Mouse (Mus musculus): ENCODE measurements at regions not wholly inside any gene's neighbourhood (a gene's known extent, or its start where the extent isn't known, plus 50 kb on each side); places are given as distances from the start of the nearest gene placed in this dataset.

DNA sequence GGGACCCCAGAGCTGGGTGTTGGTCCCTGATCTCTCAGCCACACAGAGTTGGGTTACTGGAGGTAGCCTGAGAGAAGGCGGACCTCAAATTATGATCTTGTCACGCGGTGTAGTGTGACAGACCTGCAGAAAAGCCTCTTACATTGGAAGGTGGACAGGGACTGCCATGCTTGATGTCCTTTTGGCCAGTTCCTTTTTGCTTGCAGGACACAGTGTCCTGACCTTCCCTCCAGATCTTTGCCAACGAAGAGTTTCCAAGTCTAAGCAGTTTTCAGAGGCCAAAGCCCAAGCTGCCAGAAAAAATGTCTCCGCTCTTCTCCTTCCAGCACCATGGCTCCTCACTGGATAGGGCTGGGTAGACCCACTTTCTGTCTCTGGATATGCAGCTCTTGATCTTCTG is 248.6 kb downstream of the Foxo1 start:
- no peak for TF ChIP-seq EP300 (IDR thresholded peaks at IDR 0.05; ENCODE audit: insufficient read depth, low read depth, low read length)
- no peak for TF ChIP-seq CTCF (IDR thresholded peaks at IDR 0.05)
- TF ChIP-seq POLR2A (IDR thresholded peaks at IDR 0.05; ENCODE audit: insufficient read depth, low read depth, low read length): no peak
- no peaks in the 10 kb centered on the region; the same call in 1 of the 2 replicates for H3K4me1 ChIP-seq (ENCODE audit: control insufficient read depth, insufficient read depth, low read length)
- DNase-seq: no peak
- 87% methylated on average over 5 of the region's 5 CpGs for WGBS
- H3K9ac ChIP-seq (ENCODE audit: low read depth, low read length): no peak overlapping the region
- H3K79me2 ChIP-seq (replicated peaks; ENCODE audit: control insufficient read depth, insufficient read depth, low read length): no peaks in the 10 kb centered on the region
- no peaks in the 10 kb centered on the region for H3K27me3 ChIP-seq (ENCODE audit: control insufficient read depth, insufficient read depth, low read length)
- no peak overlapping the region for H3K27ac ChIP-seq
- H3K36me3 ChIP-seq (ENCODE audit: control insufficient read depth, insufficient read depth, low read length): peaks cover 3% of the 10 kb centered on the region; the same call in 1 of the 2 replicates
- H3K4me3 ChIP-seq: no peak overlapping the region
- intact Hi-C loops (cut with DNase I): no loop called here

DNA sequence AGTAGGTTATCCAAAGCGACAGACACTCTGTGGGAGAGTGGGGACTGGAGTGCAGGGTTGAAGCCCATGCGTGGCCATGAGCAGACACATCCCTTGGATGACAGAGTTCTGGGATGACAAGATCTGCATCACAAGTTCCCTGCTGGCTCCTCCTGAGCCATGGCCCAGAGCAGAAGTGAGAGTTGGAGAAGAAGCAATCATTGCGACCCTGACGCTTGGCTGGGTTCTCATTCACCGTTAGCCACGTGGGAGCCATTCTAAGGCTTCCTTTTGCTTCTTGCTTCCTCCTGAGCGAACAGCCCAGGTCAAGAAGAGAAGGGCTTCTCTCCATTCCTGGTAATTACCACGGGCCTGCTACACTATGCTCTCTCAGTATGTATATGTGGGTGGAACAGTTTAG is 244.6 kb downstream of the Foxo1 start:
- TF ChIP-seq POLR2A (IDR thresholded peaks at IDR 0.05; ENCODE audit: insufficient read depth, low read depth, low read length): no peak
- TF ChIP-seq EP300 (IDR thresholded peaks at IDR 0.05; ENCODE audit: insufficient read depth, low read depth, low read length): no peak
- no peak for TF ChIP-seq CTCF (IDR thresholded peaks at IDR 0.05)
- H3K4me1 ChIP-seq (ENCODE audit: control insufficient read depth, insufficient read depth, low read length): no peaks in the 10 kb centered on the region; the same call in 1 of the 2 replicates
- WGBS: 93% methylated on average over 8 of the region's 8 CpGs
- no peaks in the 10 kb centered on the region for H3K79me2 ChIP-seq (replicated peaks; ENCODE audit: control insufficient read depth, insufficient read depth, low read length)
- DNase-seq: no peak
- intact Hi-C loops (cut with DNase I): no loop called here
- no peak overlapping the region for H3K4me3 ChIP-seq
- no peaks in the 10 kb centered on the region for H3K27me3 ChIP-seq (ENCODE audit: control insufficient read depth, insufficient read depth, low read length)
- no peak overlapping the region for H3K27ac ChIP-seq
- H3K36me3 ChIP-seq (ENCODE audit: control insufficient read depth, insufficient read depth, low read length): no peaks in the 10 kb centered on the region
- no peak overlapping the region for H3K9ac ChIP-seq (ENCODE audit: low read depth, low read length)

DNA sequence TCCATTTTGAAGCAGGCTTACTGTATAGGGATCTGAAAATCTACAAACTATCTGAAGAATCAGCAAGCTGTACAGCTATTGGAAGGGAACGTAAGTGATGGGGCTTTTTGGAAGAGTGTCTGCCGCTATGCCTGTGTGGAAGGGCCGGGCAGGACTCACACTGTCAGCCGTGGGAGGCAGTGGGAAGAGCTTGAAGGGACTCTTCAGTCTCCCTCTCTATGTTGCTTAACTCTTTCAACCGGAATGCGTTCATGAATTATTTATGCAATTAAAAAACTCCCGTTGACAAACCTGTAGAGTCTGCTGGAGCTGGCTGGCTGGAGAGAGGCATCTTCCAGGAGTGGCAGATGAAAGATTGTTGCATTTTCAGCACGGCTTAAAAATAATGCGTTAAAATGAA is 243.4 kb downstream of the Foxo1 start:
- Histone ChIP-seq H3K27me3 (ENCODE audit: control insufficient read depth, insufficient read depth, low read length) (no peaks in the 10 kb centered on the region), H3K79me2 (replicated peaks; ENCODE audit: control insufficient read depth, insufficient read depth, low read length) (no peaks in the 10 kb centered on the region), H3K4me1 (ENCODE audit: control insufficient read depth, insufficient read depth, low read length) (no peaks in the 10 kb centered on the region; the same call in 1 of the 2 replicates), H3K4me3 (no peak overlapping the region), H3K36me3 (ENCODE audit: control insufficient read depth, insufficient read depth, low read length) (no peaks in the 10 kb centered on the region), H3K27ac (no peak overlapping the region), H3K9ac (ENCODE audit: low read depth, low read length) (no peak overlapping the region)
- TF ChIP-seq CTCF (IDR thresholded peaks at IDR 0.05): no peak
- TF ChIP-seq POLR2A (IDR thresholded peaks at IDR 0.05; ENCODE audit: insufficient read depth, low read depth, low read length): no peak
- TF ChIP-seq EP300 (IDR thresholded peaks at IDR 0.05; ENCODE audit: insufficient read depth, low read depth, low read length): no peak
- WGBS: 86% methylated on average over 9 of the region's 9 CpGs
- intact Hi-C loops (cut with DNase I): no loop called here
- no peak for DNase-seq

DNA sequence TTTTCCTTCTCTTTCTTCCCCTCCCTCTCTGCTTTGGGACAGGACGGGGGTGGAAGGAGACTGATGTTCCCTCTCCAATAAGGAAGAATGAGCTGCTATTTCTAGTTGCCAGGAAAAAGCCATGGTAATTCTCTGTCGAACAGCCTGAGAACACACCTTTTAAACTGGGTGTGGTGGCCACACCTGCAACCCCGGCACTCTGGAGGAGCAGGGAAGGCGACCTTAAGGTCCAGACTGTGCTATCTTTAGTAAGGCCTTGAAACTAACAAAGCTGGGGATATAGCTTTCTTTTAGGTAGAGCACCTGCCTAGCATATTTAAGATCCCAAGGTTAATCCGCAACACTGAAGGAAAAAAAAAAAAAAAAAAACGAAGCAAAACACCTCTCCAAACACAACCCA is 242.7 kb downstream of the Foxo1 start:
- TF ChIP-seq POLR2A (IDR thresholded peaks at IDR 0.05; ENCODE audit: insufficient read depth, low read depth, low read length): no peak
- no peak for TF ChIP-seq EP300 (IDR thresholded peaks at IDR 0.05; ENCODE audit: insufficient read depth, low read depth, low read length)
- TF ChIP-seq CTCF (IDR thresholded peaks at IDR 0.05): no peak
- no peak overlapping the region for H3K9ac ChIP-seq (ENCODE audit: low read depth, low read length)
- H3K27me3 ChIP-seq (ENCODE audit: control insufficient read depth, insufficient read depth, low read length): no peaks in the 10 kb centered on the region
- H3K79me2 ChIP-seq (replicated peaks; ENCODE audit: control insufficient read depth, insufficient read depth, low read length): no peaks in the 10 kb centered on the region
- intact Hi-C loops (cut with DNase I): no loop called here
- no peaks in the 10 kb centered on the region; the same call in 1 of the 2 replicates for H3K4me1 ChIP-seq (ENCODE audit: control insufficient read depth, insufficient read depth, low read length)
- H3K27ac ChIP-seq: no peak overlapping the region
- WGBS: 70% methylated on average over 6 of the region's 6 CpGs
- H3K4me3 ChIP-seq: no peak overlapping the region
- DNase-seq: no peak
- no peaks in the 10 kb centered on the region for H3K36me3 ChIP-seq (ENCODE audit: control insufficient read depth, insufficient read depth, low read length)

DNA sequence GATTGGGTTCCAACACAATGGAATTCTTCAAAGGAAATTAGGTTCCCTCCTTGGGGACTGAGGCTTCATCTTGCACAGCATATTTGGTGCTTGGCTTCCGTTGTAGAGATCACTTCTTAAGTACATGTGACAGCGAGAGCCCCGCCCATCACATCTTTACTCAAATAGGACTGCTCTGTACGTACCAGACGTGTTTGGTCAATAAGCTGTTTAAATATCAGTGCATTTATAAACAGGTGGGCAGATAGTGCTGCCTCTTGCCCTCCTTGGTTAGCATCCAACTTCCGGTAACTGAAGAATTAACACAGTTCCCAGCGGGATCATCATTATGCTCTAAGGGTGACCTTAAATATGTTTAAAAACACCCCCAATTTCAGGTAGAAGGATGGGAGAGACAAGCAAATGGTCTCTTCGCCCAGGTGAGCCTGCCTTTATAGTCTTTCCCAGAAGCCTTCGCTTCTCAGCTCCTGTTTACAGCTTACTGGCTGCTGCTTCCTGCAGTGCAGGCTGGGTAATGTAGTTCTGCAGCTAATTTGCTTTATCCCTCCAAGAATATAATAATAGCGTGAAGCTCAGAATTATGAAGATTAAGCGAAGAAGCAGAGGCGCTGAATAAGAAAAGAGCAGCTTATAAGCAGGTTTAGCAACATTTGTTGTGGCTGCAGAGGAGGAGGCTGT is 242.1 kb downstream of the Foxo1 start:
- Histone ChIP-seq H3K4me3 (peak overlapping the region; percentile 41), H3K36me3 (ENCODE audit: control insufficient read depth, insufficient read depth, low read length) (no peaks in the 10 kb centered on the region), H3K27ac (peak overlapping the region; percentile 53), H3K9ac (ENCODE audit: low read depth, low read length) (no peak overlapping the region), H3K4me1 (ENCODE audit: control insufficient read depth, insufficient read depth, low read length) (no peaks in the 10 kb centered on the region; the same call in 1 of the 2 replicates), H3K27me3 (ENCODE audit: control insufficient read depth, insufficient read depth, low read length) (no peaks in the 10 kb centered on the region), H3K79me2 (replicated peaks; ENCODE audit: control insufficient read depth, insufficient read depth, low read length) (no peaks in the 10 kb centered on the region)
- 58% methylated on average over 12 of the region's 12 CpGs for whole genome bisulfite sequencing
- DNase-seq: no peak
- TF ChIP-seq CTCF (IDR thresholded peaks at IDR 0.05) (peak; percentile 26), POLR2A (IDR thresholded peaks at IDR 0.05; ENCODE audit: insufficient read depth, low read depth, low read length) (no peak), EP300 (IDR thresholded peaks at IDR 0.05; ENCODE audit: insufficient read depth, low read depth, low read length) (no peak)
- intact Hi-C loops (cut with DNase I): no loop called here

DNA sequence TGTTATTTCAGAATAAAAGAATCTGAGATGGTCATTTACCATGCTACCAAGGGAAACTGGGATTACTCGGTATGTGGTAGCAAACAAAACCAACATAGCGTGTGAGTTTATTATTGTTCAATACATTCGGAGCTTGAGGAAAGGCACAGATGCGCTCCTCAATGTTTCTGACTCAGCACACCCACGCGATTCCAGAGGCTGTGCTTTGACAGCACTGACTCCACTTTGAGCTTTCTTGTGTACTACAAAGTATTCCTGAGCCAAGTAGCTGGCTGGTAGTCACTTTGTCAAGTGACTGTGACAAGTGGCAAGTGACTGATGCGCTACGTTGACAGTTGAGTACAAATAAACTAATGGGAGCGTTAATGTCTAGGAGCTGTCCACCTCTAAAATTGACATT is 235.8 kb downstream of the Foxo1 start:
- no peaks in the 10 kb centered on the region for H3K79me2 ChIP-seq (replicated peaks; ENCODE audit: control insufficient read depth, insufficient read depth, low read length)
- H3K27me3 ChIP-seq (ENCODE audit: control insufficient read depth, insufficient read depth, low read length): no peaks in the 10 kb centered on the region
- DNase-seq: no peak
- no peak overlapping the region for H3K9ac ChIP-seq (ENCODE audit: low read depth, low read length)
- intact Hi-C loops (cut with DNase I): no loop called here
- 78% methylated on average over 9 of the region's 9 CpGs for WGBS
- H3K27ac ChIP-seq: no peak overlapping the region
- peaks cover 5% of the 10 kb centered on the region for H3K4me1 ChIP-seq (ENCODE audit: control insufficient read depth, insufficient read depth, low read length)
- no peaks in the 10 kb centered on the region for H3K36me3 ChIP-seq (ENCODE audit: control insufficient read depth, insufficient read depth, low read length)
- H3K4me3 ChIP-seq: no peak overlapping the region
- TF ChIP-seq POLR2A (IDR thresholded peaks at IDR 0.05; ENCODE audit: insufficient read depth, low read depth, low read length): no peak
- TF ChIP-seq CTCF (IDR thresholded peaks at IDR 0.05): no peak
- no peak for TF ChIP-seq EP300 (IDR thresholded peaks at IDR 0.05; ENCODE audit: insufficient read depth, low read depth, low read length)
